Mouse (Mus musculus): Measurements from ENCODE around the gene Rph3al.

GRCm38 (mm10) chr11:75948789-75949188, 10.6 kb upstream of the Rph3al start:
- TF ChIP-seq POLR2A (IDR thresholded peaks at IDR 0.05; ENCODE audit: low read depth, low read length) (no peak), CTCF (conservative IDR thresholded peaks at IDR 0.05; ENCODE audit: insufficient read depth, insufficient read length, low read depth, low read length) (no peak)
